Mouse (Mus musculus): ENCODE measurements around the gene Kat2a. TPM values are rescaled to one million over a fixed set of nuclear protein-coding genes. Genes with fewer than 3 reads are reported as not detected.
A peak's percentile ranks its signal among the peaks of the same experiment; 100 is the strongest.

The Kat2a gene
- polyA plus RNA-seq, 1 experiment from 2014 or later: 45.4 TPM

GRCm38 (mm10) chr11:100693154-100693553 is 19.1 kb downstream of the Kat2a start:
- H3K4me2 ChIP-seq: no peak overlapping the region

DNA sequence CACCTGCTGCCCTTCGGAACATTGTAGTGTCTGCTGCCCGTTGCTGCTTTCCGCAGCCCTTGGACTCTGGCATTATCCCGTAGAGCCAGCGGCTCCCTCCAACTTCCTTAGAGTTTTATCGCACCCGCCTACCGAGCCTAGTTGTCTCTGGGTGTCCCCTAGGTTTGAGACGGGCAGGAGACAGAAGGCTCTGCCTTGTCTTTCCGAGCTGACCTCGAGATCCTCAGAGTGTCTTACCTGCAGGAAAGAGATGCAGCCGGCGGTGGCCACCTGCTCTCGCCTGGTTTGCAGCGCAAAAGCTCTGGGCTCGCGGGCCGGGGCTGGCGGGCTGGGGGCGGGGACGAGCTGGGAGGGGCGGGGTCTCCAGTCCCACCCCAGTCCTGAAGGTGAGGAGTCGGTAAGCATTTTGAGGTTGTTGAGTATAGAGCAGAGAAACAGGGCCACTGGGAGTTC is 20.1 kb downstream of the Kat2a start, which contains the start of gene Zfp385c:
Gene Zfp385c, minus strand, starts transcription at position 292 of the 453 bp plus-strand sequence.
- no peak for ATAC-seq (ENCODE audit: insufficient number of reproducible peaks, low FRiP score)
- Histone ChIP-seq H3K4me1 (replicated peaks) (peaks cover 9% of the 10 kb centered on the region), H3K4me3 (peak within 1 kb of the TSS; percentile 42), H3K9ac (peak within 1 kb of the TSS; percentile 38), H3K27ac (ENCODE audit: poor library complexity, severe bottlenecking) (no peak within 1 kb of the TSS), H3K27me3 (replicated peaks) (peaks cover 44% of the 10 kb centered on the region), H3K4me2 (peak within 1 kb of the TSS; percentile 75), H3K9me3 (replicated peaks) (no peaks in the 10 kb centered on the region), H3K36me3 (no peaks in the 10 kb centered on the region)
- under 1% methylated on average over 23 of the region's 23 CpGs for WGBS

More at GRCm38 (mm10) chr11:100693154-100693553, 19.1 kb downstream of the Kat2a start:
- ATAC-seq (ENCODE audit: insufficient number of reproducible peaks, low FRiP score): no peak
- WGBS: 22% methylated on average over 5 of the region's 5 CpGs
- H3K9me3 ChIP-seq (replicated peaks): no peaks in the 10 kb centered on the region
- peaks cover 44% of the 10 kb centered on the region for H3K27me3 ChIP-seq (replicated peaks)
- no peak overlapping the region for H3K4me3 ChIP-seq
- no peaks in the 10 kb centered on the region for H3K36me3 ChIP-seq
- H3K27ac ChIP-seq (ENCODE audit: poor library complexity, severe bottlenecking): no peak overlapping the region
- H3K9ac ChIP-seq: no peak overlapping the region
- H3K4me1 ChIP-seq (replicated peaks): peaks cover 9% of the 10 kb centered on the region

DNA sequence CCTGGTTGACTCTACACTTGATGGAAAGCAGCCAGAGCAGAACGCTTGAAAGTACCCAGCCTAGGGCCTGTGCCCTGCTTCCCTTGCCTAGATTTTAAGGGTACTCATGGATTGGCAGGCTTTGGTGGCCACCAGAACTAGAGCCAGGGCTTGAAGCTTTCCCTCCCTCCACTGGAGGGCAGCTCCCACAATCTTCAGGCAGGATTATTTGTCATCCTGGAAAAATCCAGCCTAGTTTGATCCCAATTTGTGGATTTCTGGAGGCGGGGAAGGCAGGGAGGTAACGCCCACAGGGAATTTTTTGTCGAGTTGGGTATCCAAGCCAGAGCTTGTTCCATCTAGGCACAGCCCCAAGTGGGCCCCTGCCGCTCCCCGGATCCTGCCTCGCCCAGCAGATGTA is 21.9 kb downstream of the Kat2a start:
- no peak overlapping the region for H3K4me3 ChIP-seq
- no peak overlapping the region for H3K9ac ChIP-seq
- H3K4me1 ChIP-seq (replicated peaks): peaks cover 9% of the 10 kb centered on the region
- no peaks in the 10 kb centered on the region for H3K9me3 ChIP-seq (replicated peaks)
- no peak overlapping the region for H3K27ac ChIP-seq (ENCODE audit: poor library complexity, severe bottlenecking)
- 76% methylated on average over 7 of the region's 7 CpGs for WGBS
- peaks cover 40% of the 10 kb centered on the region for H3K27me3 ChIP-seq (replicated peaks)
- no peak for ATAC-seq (ENCODE audit: insufficient number of reproducible peaks, low FRiP score)
- H3K36me3 ChIP-seq: no peaks in the 10 kb centered on the region
- H3K4me2 ChIP-seq: no peak overlapping the region

GRCm38 (mm10) chr11:100688443-100688842 is 23.8 kb downstream of the Kat2a start:
- Histone ChIP-seq H3K36me3 (no peaks in the 10 kb centered on the region), H3K27ac (ENCODE audit: poor library complexity, severe bottlenecking) (no peak overlapping the region), H3K27me3 (replicated peaks) (peaks cover 38% of the 10 kb centered on the region), H3K9ac (no peak overlapping the region), H3K9me3 (replicated peaks) (no peaks in the 10 kb centered on the region), H3K4me2 (no peak overlapping the region), H3K4me3 (no peak overlapping the region), H3K4me1 (replicated peaks) (peaks cover 9% of the 10 kb centered on the region)
- WGBS: 59% methylated on average over 4 of the region's 4 CpGs
- 0 out of 2 replicates have a peak, but pooled peaks have one; percentile 53 for ATAC-seq (ENCODE audit: insufficient number of reproducible peaks, low FRiP score)

DNA sequence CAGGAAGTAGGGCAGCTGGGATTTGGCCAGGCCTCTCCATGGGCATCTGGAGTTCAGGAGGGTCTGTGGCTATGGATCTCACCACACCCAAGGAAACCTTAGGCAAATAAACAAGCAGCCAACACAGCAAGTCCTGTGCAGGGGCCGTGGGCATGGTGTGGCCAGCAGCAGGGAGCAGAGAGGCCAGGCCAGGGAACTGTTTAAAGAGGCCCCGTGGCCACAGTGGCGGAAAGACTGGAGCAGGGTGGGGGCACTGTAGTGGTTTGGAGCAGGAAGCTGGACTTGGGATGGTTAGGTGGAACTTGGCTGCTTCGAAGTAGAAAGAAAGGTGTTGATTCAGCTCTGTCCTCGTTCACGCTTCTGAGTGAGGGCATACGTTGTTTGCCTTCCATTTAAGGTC is 25.0 kb downstream of the Kat2a start:
- H3K27ac ChIP-seq (ENCODE audit: poor library complexity, severe bottlenecking): no peak overlapping the region
- no peak overlapping the region for H3K9ac ChIP-seq
- no peaks in the 10 kb centered on the region for H3K36me3 ChIP-seq
- no peak overlapping the region for H3K4me2 ChIP-seq
- no peak overlapping the region for H3K4me3 ChIP-seq
- 74% methylated on average over 7 of the region's 7 CpGs for WGBS
- peaks cover 6% of the 10 kb centered on the region for H3K4me1 ChIP-seq (replicated peaks)
- no peaks in the 10 kb centered on the region for H3K9me3 ChIP-seq (replicated peaks)
- H3K27me3 ChIP-seq (replicated peaks): peaks cover 27% of the 10 kb centered on the region
- no peak for ATAC-seq (ENCODE audit: insufficient number of reproducible peaks, low FRiP score)

- Histone ChIP-seq H3K9ac (no peak overlapping the region), H3K27me3 (replicated peaks) (peaks cover 9% of the 10 kb centered on the region), H3K9me3 (replicated peaks) (no peaks in the 10 kb centered on the region), H3K4me2 (no peak overlapping the region), H3K4me1 (replicated peaks) (0 out of 2 replicates have a peak, but pooled peaks cover 3% of the 10 kb centered on the region), H3K27ac (ENCODE audit: poor library complexity, severe bottlenecking) (no peak overlapping the region), H3K36me3 (no peaks in the 10 kb centered on the region), H3K4me3 (no peak overlapping the region)
- 63% methylated on average over 3 of the region's 3 CpGs for WGBS
- no peak for ATAC-seq (ENCODE audit: insufficient number of reproducible peaks, low FRiP score)
These were observed 26.9 kb downstream of the Kat2a start for GRCm38 (mm10) chr11:100685371-100685770.

DNA sequence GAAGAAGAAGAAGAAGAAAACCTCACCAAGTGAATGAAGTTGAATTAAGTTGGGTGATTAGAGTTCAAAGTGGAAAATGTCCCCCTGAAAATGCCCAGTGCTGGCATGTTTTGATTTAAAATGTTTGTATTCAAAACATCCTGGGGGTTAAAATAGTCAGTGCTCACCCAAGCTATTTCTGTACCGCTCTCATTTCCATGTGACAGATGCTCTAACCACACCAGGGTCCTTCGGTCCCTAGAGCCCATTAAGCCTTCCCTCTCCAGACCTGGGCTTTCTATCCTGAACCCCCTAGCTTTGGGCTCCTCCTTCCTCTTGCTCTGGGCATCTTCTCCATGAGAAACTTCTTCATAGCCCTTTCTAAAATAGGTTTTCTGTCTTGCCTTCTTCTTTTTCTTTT is 28.2 kb downstream of the Kat2a start:
- H3K27me3 ChIP-seq (replicated peaks): 0 out of 2 replicates have a peak, but pooled peaks cover 2% of the 10 kb centered on the region
- H3K36me3 ChIP-seq: no peaks in the 10 kb centered on the region
- ATAC-seq (ENCODE audit: insufficient number of reproducible peaks, low FRiP score): no peak
- WGBS: 51% methylated on average over 2 of the region's 2 CpGs
- H3K9ac ChIP-seq: no peak overlapping the region
- H3K4me1 ChIP-seq (replicated peaks): 0 out of 2 replicates have a peak, but pooled peaks cover 3% of the 10 kb centered on the region
- H3K4me2 ChIP-seq: no peak overlapping the region
- no peak overlapping the region for H3K27ac ChIP-seq (ENCODE audit: poor library complexity, severe bottlenecking)
- H3K4me3 ChIP-seq: no peak overlapping the region
- no peaks in the 10 kb centered on the region for H3K9me3 ChIP-seq (replicated peaks)

DNA sequence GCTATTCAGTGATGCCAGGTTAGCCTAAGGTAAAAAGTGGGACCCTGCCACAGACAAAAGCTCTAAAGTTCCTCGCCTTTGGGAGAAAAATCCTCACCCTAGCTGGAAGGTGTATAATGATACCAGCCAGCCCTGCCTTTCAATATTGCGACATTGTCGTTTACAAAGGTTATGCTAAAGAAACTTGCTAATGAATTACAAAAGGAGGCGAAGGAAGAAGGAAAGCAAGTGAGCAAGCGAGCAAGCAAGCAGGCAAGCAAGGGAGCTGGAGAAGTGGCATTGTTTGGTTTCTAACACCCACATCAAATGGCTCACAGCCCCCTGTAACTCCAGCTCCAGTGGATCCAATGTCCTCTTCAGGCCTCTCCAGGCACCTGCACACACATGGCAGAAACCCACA is 29.7 kb downstream of the Kat2a start:
- Histone ChIP-seq H3K27me3 (replicated peaks) (peaks cover 5% of the 10 kb centered on the region; the same call in 1 of the 2 replicates), H3K9ac (no peak overlapping the region), H3K9me3 (replicated peaks) (no peaks in the 10 kb centered on the region), H3K27ac (ENCODE audit: poor library complexity, severe bottlenecking) (no peak overlapping the region), H3K4me2 (no peak overlapping the region), H3K4me3 (no peak overlapping the region), H3K4me1 (replicated peaks) (peaks cover 9% of the 10 kb centered on the region), H3K36me3 (no peaks in the 10 kb centered on the region)
- ATAC-seq (ENCODE audit: insufficient number of reproducible peaks, low FRiP score): no peak
- WGBS: 77% methylated on average over 5 of the region's 5 CpGs

DNA sequence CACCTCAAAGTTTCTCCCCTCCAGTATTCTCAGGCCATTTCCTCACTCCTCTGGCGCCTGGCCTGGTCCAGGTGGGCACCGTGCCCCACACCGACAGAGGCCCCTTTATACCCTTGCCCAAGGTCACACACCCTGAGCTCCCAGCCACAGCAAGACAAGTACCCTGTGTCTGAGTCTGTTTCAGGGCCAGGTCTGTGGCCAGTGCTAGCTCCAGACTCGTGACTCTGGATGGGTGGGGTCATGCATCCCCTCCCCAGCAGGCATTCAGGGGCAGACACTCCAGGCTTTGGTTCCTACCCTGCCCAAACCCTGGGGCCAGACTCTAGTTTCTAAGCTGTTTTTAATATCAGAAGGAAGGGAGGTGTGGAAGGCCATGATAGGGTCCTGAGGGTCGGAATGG is 30.4 kb downstream of the Kat2a start:
- ATAC-seq (ENCODE audit: insufficient number of reproducible peaks, low FRiP score): 0 out of 2 replicates have a peak, but pooled peaks have one; percentile 36
- Histone ChIP-seq H3K4me2 (no peak overlapping the region), H3K4me1 (replicated peaks) (peaks cover 14% of the 10 kb centered on the region), H3K36me3 (no peaks in the 10 kb centered on the region), H3K9ac (no peak overlapping the region), H3K27me3 (replicated peaks) (peaks cover 5% of the 10 kb centered on the region; the same call in 1 of the 2 replicates), H3K4me3 (no peak overlapping the region), H3K27ac (ENCODE audit: poor library complexity, severe bottlenecking) (no peak overlapping the region), H3K9me3 (replicated peaks) (no peaks in the 10 kb centered on the region)
- 68% methylated on average over 5 of the region's 5 CpGs for WGBS

DNA sequence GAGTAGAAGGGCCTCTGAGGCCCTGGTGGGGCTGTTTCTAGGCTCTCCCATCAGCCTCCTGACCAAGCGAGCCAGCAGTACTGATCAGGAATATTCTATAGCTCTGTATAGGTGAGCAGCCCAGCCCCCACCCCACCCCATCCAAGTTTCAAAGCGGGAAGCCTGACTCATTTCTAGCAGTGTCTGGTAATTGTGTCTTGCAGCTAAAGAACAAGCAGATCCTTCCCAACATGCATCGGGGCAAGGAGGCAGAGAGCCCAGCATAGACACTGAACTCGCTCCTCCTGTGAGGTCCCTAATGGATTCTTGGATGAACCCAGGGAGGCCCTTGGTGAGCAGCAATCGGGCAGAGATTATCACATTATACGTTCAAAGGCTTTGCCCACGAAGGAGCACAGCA is 34.5 kb downstream of the Kat2a start:
- Histone ChIP-seq H3K4me2 (no peak overlapping the region), H3K4me1 (replicated peaks) (peaks cover 20% of the 10 kb centered on the region), H3K36me3 (no peaks in the 10 kb centered on the region), H3K4me3 (no peak overlapping the region), H3K9ac (0 out of 2 replicates have a peak overlapping the region, but pooled peaks have one; percentile 26), H3K9me3 (replicated peaks) (no peaks in the 10 kb centered on the region), H3K27ac (ENCODE audit: poor library complexity, severe bottlenecking) (no peak overlapping the region), H3K27me3 (replicated peaks) (peaks cover 27% of the 10 kb centered on the region)
- WGBS: 45% methylated on average over 7 of the region's 7 CpGs
- ATAC-seq (ENCODE audit: insufficient number of reproducible peaks, low FRiP score): no peak

DNA sequence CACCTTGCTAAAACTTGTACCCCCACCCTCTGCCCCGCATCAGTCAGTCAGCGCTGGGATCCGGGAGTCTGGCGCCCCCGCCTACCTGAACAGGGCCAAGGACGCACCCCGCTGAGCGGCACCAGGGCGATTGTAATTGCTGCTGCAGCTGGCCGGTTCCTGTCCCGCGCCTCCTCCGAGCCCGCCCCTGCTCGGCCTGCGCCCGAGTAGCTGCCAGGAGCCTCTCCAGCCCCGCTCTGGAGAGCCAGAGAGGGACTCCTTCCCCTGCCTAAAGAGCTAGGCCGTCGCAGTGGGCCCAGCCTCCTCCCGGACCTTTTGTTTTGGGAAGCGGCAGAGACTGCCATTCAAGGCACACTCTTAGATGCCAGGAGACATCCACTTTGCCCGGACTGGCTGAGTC is 39.1 kb downstream of the Kat2a start:
- peaks cover 30% of the 10 kb centered on the region for H3K4me1 ChIP-seq (replicated peaks)
- H3K27me3 ChIP-seq (replicated peaks): peaks cover 29% of the 10 kb centered on the region
- peak overlapping the region; percentile 57 for H3K4me2 ChIP-seq
- ATAC-seq (ENCODE audit: insufficient number of reproducible peaks, low FRiP score): no peak
- 0 out of 2 replicates have a peak, but pooled peaks cover 4% of the 10 kb centered on the region for H3K9me3 ChIP-seq (replicated peaks)
- peak overlapping the region; percentile 48 for H3K9ac ChIP-seq
- H3K36me3 ChIP-seq: no peaks in the 10 kb centered on the region
- WGBS: 5% methylated on average over 23 of the region's 23 CpGs
- H3K4me3 ChIP-seq: peak overlapping the region; percentile 25; the same call in 1 of the 2 replicates
- no peak overlapping the region for H3K27ac ChIP-seq (ENCODE audit: poor library complexity, severe bottlenecking)

DNA sequence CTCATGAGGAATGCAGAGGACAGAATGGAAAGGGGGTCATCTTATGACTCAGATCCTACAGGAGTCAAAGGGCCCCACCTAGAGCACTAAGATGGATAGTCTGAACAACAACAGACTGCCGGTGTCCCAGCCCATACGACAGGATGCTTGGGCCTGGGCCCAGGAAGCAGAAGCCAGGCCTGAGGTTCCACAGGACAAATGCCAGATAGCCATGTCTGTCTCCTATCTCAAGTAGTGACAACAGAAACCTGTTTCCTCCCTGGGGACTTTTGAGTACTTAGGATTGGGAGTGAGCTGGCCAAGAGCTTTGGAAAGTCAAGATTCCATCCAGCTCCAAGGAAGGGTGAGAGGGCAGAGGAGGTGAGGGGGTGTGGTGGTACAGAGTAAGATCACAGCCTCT is 40.3 kb downstream of the Kat2a start:
- H3K27ac ChIP-seq (ENCODE audit: poor library complexity, severe bottlenecking): no peak overlapping the region
- no peak overlapping the region for H3K4me3 ChIP-seq
- no peaks in the 10 kb centered on the region for H3K36me3 ChIP-seq
- H3K4me2 ChIP-seq: no peak overlapping the region
- H3K9ac ChIP-seq: no peak overlapping the region
- peaks cover 19% of the 10 kb centered on the region for H3K4me1 ChIP-seq (replicated peaks)
- H3K9me3 ChIP-seq (replicated peaks): 0 out of 2 replicates have a peak, but pooled peaks cover 4% of the 10 kb centered on the region
- ATAC-seq (ENCODE audit: insufficient number of reproducible peaks, low FRiP score): no peak
- WGBS: 9% methylated on average over 2 of the region's 2 CpGs
- peaks cover 29% of the 10 kb centered on the region for H3K27me3 ChIP-seq (replicated peaks)

All from heart, embryonic 12.5 days (tissue).